Mouse (Mus musculus) intestine, postnatal 0 days (tissue): Measurements from ENCODE around the gene Gm45837. TPM values are rescaled to one million over a fixed set of nuclear protein-coding genes. Genes with fewer than 3 reads are reported as not detected.

Experiments
- ATAC-seq: fragments of 200-750 bp; cut with Nextera tagmentation; 2 replicates; pipeline ENCODE4 v1.8.0; 2017; ENCODE audit warnings: mild to moderate bottlenecking, moderate TSS enrichment, moderate library complexity
- H3K27ac ChIP-seq: fragments of 300-500 bp; sonication (generic); 2 replicates; pipeline ENCODE4 v1.5.1; 2014; ENCODE audit warnings: mild to moderate bottlenecking, low read depth, low read length, moderate library complexity
- H3K27me3 ChIP-seq: fragments of 300-500 bp; sonication (generic); replicated peaks from 2 replicates; pipeline ENCODE4 v1.6.1; 2014; ENCODE audit warnings: low read length, mixed read lengths; ENCODE audit not compliant: control insufficient read depth, insufficient read depth
- H3K36me3 ChIP-seq: fragments of 300-500 bp; sonication (generic); 2 replicates; pipeline ENCODE4 v1.6.1; 2014; ENCODE audit warnings: mild to moderate bottlenecking, moderate library complexity; ENCODE audit not compliant: control insufficient read depth, insufficient read depth
- H3K4me1 ChIP-seq: fragments of 300-500 bp; sonication (generic); replicated peaks from 2 replicates; pipeline ENCODE4 v1.6.1; 2014; ENCODE audit warnings: antibody characterized with exemption, low read length, mixed read lengths; ENCODE audit not compliant: control insufficient read depth, insufficient read depth
- H3K4me2 ChIP-seq: fragments of 300-500 bp; sonication (generic); replicated peaks from 2 replicates; pipeline ENCODE4 v1.6.1; 2014; ENCODE audit warnings: low read depth, mild to moderate bottlenecking, moderate library complexity
- H3K4me3 ChIP-seq: fragments of 300-500 bp; sonication (generic); 2 replicates; pipeline ENCODE4 v1.5.1; 2014; ENCODE audit warnings: low read depth, low read length
- H3K9ac ChIP-seq: fragments of 300-500 bp; sonication (generic); 2 replicates; pipeline ENCODE4 v1.6.1; 2014; ENCODE audit warnings: mild to moderate bottlenecking, low read depth, low read length
- H3K9me3 ChIP-seq: fragments of 300-500 bp; sonication (generic); 2 replicates; pipeline ENCODE4 v1.6.1; 2016; ENCODE audit warnings: mixed run types; ENCODE audit not compliant: control insufficient read depth
- CTCF ChIP-seq: sonication (generic); IDR thresholded peaks from 2 replicates; pipeline ENCODE4 v1.5.1; 2016; ENCODE audit warnings: low read depth, mild to moderate bottlenecking, control low read depth, antibody characterized with exemption, moderate library complexity
- WGBS: fragments of 180-500 bp; shearing (Covaris S2); extraction: QIAGEN DNeasy Blood & Tissue Kit; methylation state at CpG from one replicate; pipeline ENCODE4 v1.1.7; 2014; 5-methylcytosine and 5-hydroxymethylcytosine counted together
- polyA plus RNA-seq: library from polyadenylated mRNA; unstranded; fragments of >200 nt; fragmentation: Nextera tagmentation; extraction: Ambion mirVana; gene quantifications from 2 replicates; pipeline ENCODE4 v1.2.1, GENCODE M21; 2015

Gene Gm45837
- polyA plus RNA-seq, 1 experiment from 2014 or later = not detected

DNA sequence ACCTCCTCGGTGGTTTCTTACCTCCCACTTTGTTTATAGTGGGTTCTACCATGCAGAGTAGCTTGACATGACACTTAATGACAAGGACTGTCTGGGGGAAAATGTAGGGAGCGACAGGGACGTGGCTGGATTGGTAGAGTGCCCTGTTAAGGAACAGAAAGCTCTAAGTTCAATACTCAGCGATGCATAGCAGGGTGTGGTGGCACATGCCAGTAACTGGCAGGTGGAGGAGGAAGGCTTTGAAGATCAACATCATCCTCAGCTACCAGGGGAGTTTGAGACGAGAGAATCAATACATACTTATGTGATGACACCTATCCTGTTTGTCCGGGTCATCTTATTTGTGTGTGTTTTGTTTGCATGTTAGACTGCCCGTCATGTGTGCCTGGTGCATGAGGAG is 41.0 kb upstream of the Gm45837 start:
- no peak overlapping the region for H3K4me2 ChIP-seq
- no peak overlapping the region for H3K27ac ChIP-seq
- no peak for TF ChIP-seq CTCF
- H3K4me3 ChIP-seq = no peak overlapping the region
- no peaks in the 10 kb centered on the region for H3K27me3 ChIP-seq
- H3K9ac ChIP-seq = no peak overlapping the region
- ATAC-seq = no peak
- 74% methylated on average over 7 of the region's 7 CpGs for WGBS
- H3K9me3 ChIP-seq = no peaks in the 10 kb centered on the region
- H3K4me1 ChIP-seq = 0 out of 2 replicates have a peak, but pooled peaks cover 3% of the 10 kb centered on the region
- peaks cover 8% of the 10 kb centered on the region; the same call in 1 of the 2 replicates for H3K36me3 ChIP-seq

DNA sequence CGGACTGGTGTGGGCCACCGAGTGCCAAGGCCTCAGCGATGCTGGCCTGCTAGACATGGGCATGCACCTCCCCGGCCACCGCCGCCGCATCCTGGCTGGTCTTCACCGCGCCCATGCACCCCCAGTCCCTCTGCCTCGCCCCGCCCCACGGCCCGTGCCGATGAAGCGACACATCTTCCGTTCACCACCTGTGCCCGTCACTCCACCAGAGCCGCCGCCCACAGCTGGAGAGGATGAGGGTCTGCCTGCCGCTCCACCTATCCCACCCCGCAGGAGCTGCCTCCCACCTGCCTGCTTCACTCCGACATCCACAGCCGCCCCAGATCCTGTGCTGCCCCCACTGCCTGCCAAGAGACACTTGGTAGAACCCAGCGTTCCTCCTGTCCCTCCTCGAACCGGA is 37.6 kb upstream of the Gm45837 start:
- H3K4me2 ChIP-seq = no peak overlapping the region
- H3K27me3 ChIP-seq = no peaks in the 10 kb centered on the region
- H3K36me3 ChIP-seq = peaks cover 13% of the 10 kb centered on the region; the same call in 1 of the 2 replicates
- 86% methylated on average over 26 of the region's 26 CpGs for WGBS
- ATAC-seq = no peak
- no peak overlapping the region for H3K27ac ChIP-seq
- no peak overlapping the region for H3K9ac ChIP-seq
- no peak for TF ChIP-seq CTCF
- no peak overlapping the region for H3K4me3 ChIP-seq
- H3K4me1 ChIP-seq = 0 out of 2 replicates have a peak, but pooled peaks cover 3% of the 10 kb centered on the region
- no peaks in the 10 kb centered on the region for H3K9me3 ChIP-seq

DNA sequence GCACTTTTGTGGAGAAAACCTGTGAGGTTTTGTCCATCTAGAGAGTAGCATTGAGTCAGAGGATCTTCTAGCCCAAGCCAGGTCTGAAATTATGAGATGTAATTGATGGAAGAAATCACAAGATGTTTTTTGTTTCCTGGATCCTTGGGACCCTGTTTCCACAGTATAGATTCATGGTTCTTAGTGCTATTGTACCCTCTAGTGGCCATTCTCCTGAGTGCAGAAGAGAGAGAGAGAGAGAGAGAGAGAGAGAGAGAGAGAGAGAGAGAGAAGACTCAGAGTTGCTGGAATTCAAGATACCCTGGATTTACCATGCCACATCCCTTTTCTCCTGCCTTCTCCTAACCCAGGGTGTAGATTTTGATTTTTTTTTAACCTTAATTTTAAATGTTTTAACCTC is 36.5 kb upstream of the Gm45837 start:
- Histone ChIP-seq H3K27me3 (no peaks in the 10 kb centered on the region), H3K9ac (no peak overlapping the region), H3K4me1 (no peaks in the 10 kb centered on the region; the same call in 1 of the 2 replicates), H3K9me3 (no peaks in the 10 kb centered on the region), H3K4me3 (no peak overlapping the region), H3K4me2 (no peak overlapping the region), H3K36me3 (peaks cover 13% of the 10 kb centered on the region; the same call in 1 of the 2 replicates), H3K27ac (no peak overlapping the region)
- peak; percentile 85 for TF ChIP-seq CTCF
- ATAC-seq = no peak

DNA sequence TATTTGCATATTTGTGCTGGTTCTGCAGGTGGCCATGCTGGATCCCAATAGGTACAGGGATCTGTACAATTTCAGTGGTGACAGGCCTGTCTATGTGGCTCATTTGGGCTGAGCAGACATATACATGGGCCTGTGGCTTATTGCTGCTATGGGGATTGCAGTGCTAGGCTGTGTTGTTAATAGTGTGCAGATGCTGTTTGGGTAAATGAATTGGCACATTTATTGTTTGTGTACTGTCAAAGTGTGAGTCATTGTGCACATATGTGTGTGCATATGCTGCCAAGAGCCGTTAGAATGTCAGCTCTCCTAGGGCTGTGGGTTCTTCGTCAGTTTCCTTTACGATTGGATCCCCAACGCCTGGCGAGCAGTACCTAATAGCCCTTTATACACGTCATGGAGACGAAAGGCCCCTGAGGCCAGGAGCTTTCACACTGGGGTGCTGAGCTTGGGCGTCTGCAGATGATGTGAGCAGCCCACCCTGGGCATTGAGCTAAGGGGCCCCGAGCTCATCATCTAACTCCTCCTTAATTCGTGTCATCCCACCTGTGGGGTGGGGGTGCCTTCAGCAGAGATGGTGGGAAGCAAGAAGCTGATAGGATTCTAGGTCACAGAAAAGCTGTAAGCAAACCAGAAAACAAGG is 33.9 kb upstream of the Gm45837 start:
- no peak overlapping the region for H3K9ac ChIP-seq
- no peaks in the 10 kb centered on the region for H3K9me3 ChIP-seq

DNA sequence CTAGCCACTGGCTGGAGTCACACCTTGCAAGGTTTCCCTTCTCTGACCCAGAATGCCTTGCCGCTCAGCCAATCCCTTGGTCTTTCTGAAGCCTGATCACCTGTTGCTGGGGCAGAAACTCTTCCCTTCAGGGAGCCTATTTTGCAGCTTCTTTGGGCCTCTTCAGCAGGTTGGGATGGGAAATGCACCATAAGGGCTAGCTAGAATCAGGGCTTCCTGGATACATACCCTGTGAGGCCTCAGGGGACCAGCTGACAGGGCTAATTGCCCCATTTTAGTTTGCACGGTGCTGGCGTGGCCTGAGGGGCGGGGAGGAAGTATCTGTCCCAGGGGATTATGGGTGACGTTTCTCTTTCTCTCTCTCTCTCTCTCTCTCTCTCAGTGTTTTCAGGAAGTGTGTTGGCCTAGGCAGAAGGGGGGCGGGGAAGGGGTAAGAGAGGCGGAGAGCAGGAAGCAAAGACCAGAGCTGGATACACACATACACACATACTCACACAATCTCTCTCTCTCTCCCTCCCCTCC is 32.9 kb upstream of the Gm45837 start:
- no peaks in the 10 kb centered on the region for H3K27me3 ChIP-seq
- no peak for TF ChIP-seq CTCF
- H3K4me3 ChIP-seq = peak overlapping the region; percentile 32
- H3K36me3 ChIP-seq = peaks cover 13% of the 10 kb centered on the region; the same call in 1 of the 2 replicates
- H3K4me2 ChIP-seq = peak overlapping the region; percentile 70
- 3% methylated on average over 6 of the region's 7 CpGs for whole genome bisulfite sequencing
- H3K4me1 ChIP-seq = no peaks in the 10 kb centered on the region; the same call in 1 of the 2 replicates
- peak overlapping the region; percentile 68; the same call in 1 of the 2 replicates for H3K9ac ChIP-seq
- H3K27ac ChIP-seq = peak overlapping the region; percentile 78
- H3K9me3 ChIP-seq = no peaks in the 10 kb centered on the region
- ATAC-seq = peak; percentile 89

More for the DNA sequence above, 33.9 kb upstream of the Gm45837 start:
- Histone ChIP-seq H3K4me3 (no peak overlapping the region), H3K27ac (peak overlapping the region; percentile 78), H3K27me3 (no peaks in the 10 kb centered on the region), H3K36me3 (peaks cover 13% of the 10 kb centered on the region; the same call in 1 of the 2 replicates), H3K4me2 (no peak overlapping the region), H3K4me1 (no peaks in the 10 kb centered on the region; the same call in 1 of the 2 replicates)
- WGBS = 73% methylated on average over 10 of the region's 10 CpGs
- ATAC-seq = no peak
- TF ChIP-seq CTCF = no peak

DNA sequence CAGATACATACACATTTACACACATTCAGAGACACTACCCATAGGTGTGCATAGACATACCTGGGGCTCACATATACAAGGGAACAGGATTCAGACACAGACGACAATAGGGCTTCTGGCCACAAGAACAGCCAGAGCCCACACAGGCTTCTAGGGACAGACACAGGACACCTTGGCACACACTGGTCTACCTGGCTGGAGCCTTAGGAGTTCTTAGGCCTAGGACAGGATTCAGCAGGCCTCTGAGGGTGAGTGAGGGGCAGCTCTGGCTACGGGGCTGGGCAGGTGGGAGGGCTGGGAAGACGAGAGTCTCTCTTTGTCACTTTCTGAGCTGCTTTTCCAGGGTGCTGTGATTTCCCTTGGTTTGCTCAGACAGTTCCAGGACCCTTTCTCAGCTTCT is 32.4 kb upstream of the Gm45837 start:
- peak; percentile 2; the same call in 1 of the 2 replicates for ATAC-seq
- no peaks in the 10 kb centered on the region for H3K9me3 ChIP-seq
- H3K4me3 ChIP-seq = peak overlapping the region; percentile 32
- H3K4me1 ChIP-seq = no peaks in the 10 kb centered on the region; the same call in 1 of the 2 replicates
- WGBS = 28% methylated on average over 3 of the region's 3 CpGs
- H3K36me3 ChIP-seq = peaks cover 9% of the 10 kb centered on the region; the same call in 1 of the 2 replicates
- no peak for TF ChIP-seq CTCF
- peak overlapping the region; percentile 70 for H3K4me2 ChIP-seq
- H3K27me3 ChIP-seq = no peaks in the 10 kb centered on the region
- H3K9ac ChIP-seq = peak overlapping the region; percentile 68
- H3K27ac ChIP-seq = peak overlapping the region; percentile 78
